Mouse (Mus musculus) ovary, postnatal 36 days (tissue): ENCODE measurements around the gene Abraxas1.

ENCODE experiments used
- DNase-seq: peaks from one replicate; pipeline ENCODE4 v3.0.0; 2022; ENCODE audit warnings: low spot score, mixed read lengths

Abraxas1 gene

DNA sequence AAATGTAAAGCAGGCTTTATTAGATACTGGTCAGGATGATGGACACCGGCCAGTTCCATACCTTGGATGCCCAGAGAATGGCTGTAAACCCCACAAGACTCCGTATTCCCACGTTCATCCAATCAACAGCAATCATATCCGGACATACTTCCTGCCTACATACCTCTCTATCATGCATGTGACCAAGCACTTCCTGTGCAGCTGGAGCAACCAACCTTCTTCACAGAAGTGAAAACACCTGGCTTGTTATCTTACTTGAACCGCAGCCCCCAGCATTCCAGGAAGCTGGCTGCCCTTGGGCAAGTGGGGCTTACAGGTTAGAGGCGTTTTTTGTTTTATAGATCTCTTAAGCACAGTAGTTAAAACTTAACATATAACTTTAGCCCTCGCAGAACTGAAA is 2.1 kb upstream of the Abraxas1 start:
- no peak for DNase-seq

DNA sequence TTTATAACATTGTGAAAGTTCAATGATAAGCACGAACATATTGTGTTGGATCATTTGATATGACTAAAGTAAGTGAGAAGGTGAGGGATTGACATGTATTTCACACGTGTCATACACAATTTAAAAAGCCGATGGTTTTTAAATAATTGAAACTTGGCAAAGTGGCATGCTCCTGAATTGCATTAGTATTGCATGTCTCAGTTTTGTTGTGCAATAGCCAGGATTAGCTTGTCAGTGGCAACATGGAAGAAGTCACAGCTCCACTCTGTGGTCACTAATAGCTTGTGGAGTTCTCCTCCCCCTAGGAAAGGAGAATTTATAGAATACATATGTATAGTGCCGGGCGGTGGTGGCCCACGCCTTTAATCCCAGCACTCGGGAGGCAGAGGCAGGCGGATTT is 610 bp upstream of the Abraxas1 start:
- no peak for DNase-seq

DNA sequence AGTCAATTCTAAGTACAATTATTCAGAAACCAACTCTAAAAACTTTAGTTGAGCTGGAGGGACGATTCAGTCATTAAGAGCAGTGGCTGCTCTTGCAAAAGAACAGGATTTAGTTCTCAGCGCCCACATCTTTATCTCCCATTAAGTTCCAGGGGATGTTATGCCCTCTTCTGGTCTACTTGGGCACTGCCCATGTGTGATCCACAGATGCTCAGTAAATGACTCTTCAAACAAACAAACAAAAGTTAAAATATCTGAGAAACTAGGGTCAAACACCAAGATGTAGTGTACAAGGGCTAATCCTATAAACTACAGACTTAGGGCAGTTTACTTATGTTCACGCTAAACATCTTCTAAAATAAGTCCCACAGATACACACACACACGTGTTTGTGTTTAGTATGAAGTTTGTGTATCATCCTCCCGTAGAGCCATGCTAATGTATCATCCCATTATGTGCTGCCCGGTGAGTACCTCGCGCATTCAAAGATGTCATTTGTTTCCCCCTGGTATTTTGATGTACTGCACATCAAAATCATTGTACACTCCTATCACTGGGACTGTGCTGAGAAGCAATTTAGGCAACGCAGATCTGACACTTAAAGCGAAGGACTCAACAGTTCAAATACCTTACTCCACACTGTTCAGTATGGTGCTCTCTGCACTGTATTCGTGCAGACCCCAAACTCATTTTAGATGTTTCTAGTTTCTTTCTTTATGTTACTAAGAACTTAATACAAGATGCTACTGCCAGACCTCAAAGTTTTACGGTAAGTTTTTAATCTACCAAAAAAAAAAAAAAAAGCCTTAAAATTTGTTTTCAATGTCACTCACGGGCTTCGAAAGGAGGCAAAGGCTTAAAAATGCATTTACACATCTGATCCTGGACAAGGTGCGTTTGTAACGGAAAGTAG is 941 bp downstream of the Abraxas1 start:
- no peak for DNase-seq

DNA sequence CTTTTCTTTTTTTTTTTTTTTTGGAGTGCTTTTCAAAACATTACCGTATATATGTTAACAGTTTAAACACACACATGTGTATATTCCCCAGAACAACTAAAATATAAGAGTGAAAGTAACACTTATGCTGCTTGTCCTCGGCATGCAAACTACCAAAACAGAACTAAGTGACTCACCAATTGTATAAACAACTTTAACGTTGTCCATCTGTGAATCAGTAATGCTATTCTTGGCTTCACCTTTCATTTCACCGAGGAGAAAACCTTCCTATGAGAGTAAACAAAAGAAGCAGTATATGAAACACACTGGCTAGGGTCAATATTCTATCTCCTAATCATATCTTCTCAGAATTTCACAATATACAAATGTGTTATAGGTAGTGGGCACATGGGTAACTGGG is 2.4 kb downstream of the Abraxas1 start:
- DNase-seq, result no peak

DNA sequence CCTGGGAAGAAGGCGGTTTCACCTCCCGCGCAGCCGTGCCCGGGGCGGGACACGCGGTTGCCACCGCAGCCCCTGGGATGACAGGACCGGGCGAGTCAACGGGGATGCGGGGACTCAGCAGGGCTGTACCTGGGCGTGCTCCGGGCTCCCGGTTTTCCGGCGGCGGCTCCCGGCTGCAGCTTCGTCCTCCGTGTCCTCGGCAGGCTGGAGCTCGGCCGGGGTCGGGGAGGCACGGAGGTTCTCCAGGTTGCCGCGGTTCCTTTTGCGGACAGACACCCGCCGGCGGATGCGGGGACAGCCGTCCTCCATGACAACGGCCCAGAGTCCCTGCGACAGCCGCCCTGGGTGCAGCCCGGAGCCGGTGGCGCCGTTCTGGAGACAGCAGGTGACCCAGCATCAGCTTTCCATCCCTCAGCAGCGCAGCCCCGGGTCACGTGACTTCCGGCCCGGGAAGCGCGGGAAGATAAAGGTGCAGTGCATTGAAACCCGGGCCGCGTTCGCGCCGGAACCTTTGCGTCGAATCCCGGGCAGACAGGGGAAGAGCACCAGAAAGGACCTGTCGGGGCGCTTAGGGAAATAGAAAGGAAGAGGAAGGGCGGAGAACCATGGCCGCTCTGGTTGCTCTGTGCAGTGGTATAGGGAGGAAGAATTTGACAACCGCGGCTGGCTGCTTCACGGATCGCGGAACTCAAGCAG is 22.5 kb downstream of the Abraxas1 start, which contains the start of the genes Helq and Mrps18c:
Gene Helq, minus strand, starts transcription at position 434 of the 696 bp plus-strand sequence.
Gene Mrps18c, plus strand, starts transcription at position 463 of the 696 bp plus-strand sequence.
- peak; percentile 91 for DNase-seq

DNA sequence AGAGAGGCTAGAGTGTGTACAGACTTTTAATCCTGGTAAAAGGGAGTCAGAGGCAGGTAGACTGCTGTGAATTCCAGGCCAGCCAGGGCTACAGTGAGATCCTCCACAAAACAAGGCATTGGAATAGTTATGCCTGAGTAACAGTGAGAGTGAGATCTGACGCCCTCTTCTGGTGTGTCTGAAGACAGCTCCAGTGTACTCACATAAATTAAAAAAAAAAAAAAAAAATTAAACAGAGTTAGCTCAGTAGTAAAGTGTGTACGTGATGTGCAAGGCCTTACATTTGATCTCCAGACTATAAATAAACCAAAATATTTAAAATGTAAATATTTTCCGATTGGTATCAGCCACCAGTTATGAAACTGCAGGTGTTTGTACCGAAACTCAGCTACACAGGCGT is 26.7 kb downstream of the Abraxas1 start:
- DNase-seq, result no peak

DNA sequence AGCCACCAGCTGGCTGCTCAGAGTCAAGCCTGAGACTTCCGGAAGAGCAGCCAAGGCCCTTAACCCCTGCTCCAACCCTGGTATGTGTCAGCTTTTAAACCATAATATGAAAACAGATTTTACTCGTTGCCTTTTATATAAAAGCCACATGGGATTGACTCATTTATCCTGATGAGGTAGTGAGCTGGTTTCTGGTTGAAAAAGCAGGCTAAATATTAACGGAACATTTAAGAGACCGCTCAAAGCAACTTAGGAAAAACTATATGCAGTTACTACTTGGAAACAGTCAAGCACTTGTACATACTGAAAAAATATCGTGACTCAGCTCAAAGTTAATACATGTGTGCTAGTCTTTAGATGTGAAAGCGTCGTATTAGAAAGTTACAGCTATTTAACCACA is 28.5 kb downstream of the Abraxas1 start:
- DNase-seq, result no peak

DNA sequence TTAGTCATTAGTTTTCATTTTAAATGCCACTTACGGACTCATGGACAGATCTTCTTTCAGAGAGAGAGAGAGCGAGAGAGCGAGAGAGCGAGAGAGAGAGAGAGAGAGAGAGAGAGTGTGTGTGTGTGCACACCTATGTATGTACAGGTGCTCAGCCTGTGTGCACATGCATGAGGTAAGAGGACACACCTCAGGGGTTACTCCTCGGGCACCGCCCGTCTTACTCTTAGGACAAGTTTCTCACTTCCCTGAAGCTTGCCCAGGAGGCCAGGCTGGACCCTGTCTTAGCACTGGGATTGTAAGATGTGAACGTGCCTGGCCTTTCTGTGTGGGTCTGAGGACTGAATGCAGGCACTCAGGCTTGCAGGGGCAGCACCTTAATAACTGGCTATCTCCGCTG is 33.2 kb downstream of the Abraxas1 start:
- no peak for DNase-seq

DNA sequence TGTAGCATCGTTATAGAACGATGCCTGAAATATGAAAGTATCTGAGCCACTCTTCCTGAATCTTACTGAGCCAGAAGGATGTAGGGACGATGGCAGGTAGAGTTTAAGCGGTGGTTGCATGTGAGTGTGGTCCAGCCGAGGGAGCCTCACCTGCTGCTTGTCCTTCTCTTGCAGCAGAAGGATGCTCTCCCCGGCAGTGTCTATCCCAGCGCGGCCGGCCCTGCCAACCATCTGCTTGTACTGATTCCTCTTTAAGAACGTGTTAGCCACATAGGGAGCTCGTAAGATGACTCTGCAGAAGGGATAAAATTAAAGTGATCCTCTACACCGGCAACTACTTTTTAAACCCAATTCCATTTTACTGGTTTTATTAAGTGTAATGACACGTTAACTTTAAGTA is 41.8 kb downstream of the Abraxas1 start:
- no peak for DNase-seq

DNA sequence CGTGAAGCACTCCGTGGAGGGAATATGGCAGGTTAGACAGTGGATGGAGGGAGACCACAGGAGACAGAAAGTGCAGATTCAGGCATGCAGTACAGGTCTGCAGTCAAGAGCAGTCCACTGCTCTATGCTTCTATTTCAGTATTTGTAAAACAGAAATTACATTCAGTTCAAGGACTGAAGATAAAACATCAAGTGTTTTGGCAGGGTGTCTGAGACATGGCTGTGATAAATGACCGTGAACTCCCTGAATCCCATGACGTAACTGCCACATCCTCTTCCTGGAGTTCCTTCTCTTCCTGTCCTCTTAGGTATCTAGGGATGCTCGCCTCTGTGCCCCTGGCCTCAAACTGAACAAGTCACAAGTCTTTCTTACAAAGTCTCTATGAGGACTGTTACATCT is 43.9 kb downstream of the Abraxas1 start:
- no peak for DNase-seq

DNA sequence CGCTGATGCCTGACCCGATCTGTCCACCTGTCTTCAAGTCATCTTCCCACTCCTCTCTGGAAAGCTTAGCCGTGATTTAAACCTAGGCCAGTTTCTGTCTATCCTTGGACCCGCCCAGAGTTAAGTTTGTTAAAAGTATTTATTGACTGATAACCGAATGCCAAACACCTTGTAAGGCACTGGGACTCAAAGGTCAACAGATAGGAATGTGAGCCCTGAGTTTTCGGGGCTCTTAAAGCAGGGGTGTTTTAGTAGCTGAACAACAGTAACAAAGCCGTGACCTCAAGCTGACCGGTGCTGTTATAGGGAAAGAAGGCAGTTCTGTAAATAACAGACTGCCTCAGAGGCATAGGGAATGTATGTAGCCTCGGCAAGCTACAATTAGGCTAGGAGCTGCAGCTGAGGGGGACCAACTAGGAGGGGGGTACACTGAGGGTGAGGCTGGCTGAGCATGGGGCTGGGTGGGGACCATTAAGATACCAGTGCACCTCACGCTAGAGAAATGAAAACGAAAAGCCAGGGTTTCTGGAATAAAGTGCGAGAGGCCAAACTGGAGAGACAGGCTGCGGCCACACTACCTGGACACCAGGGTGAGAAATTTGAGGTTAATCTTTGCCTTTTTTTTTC is 44.9 kb downstream of the Abraxas1 start:
- DNase-seq, result no peak

DNA sequence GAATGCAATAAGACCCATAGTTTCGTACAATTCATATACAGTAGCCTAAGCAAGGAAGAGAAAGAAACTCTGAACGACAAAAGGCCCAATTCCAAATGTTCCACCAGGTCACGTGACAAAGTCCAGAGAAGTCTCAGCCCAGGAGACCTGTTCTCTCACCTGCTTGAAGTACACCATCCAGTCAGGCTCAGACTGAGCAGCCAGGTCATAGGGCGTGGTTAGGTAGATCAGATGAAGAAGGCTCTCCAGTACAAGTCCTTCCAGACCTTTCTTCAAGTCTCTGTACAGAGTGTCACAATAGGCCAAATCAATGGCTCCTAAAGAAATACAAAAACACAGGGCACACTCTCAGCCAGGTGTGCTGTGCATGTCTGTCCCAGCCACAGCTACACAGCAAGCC is 49.2 kb downstream of the Abraxas1 start:
- DNase-seq, result no peak

DNA sequence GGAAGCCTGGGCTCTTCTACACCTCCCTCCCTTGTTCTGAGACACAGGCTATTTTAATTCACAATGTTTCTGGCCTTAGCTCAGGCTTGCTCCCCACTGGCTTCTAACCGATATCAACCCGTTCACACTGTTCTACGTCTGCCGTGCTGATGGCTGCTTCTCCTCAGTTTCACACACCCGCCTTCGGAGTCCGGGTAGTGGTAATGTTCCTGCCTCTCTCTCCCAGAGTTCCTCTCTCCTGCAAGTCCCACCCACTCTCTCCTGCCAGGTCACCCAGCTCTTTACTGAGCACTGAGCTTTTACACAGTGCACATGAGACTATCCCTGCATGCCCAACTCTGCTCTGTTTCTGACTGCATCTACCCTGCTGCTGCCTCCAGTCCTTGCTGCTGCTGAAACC is 54.7 kb downstream of the Abraxas1 start:
- DNase-seq, result no peak

DNA sequence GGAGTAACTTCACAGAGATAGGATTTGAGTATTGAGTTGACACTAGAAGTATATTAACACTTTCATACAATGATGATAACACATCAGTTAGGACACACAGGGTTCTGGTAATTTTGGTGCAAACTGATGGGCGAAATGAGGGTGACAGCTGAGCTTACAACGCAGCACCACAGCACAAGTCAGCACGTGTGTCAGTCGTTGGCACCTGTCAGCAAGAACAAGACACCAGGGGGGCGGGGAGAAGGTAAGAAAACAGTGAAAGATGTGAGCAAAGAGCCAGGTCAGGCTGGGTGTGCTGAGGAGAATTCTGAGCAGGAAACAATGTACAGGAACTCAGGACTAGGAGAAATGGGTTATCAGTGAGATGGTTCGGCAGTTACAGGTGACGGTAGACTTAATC is 59.0 kb downstream of the Abraxas1 start:
- DNase-seq, result no peak

DNA sequence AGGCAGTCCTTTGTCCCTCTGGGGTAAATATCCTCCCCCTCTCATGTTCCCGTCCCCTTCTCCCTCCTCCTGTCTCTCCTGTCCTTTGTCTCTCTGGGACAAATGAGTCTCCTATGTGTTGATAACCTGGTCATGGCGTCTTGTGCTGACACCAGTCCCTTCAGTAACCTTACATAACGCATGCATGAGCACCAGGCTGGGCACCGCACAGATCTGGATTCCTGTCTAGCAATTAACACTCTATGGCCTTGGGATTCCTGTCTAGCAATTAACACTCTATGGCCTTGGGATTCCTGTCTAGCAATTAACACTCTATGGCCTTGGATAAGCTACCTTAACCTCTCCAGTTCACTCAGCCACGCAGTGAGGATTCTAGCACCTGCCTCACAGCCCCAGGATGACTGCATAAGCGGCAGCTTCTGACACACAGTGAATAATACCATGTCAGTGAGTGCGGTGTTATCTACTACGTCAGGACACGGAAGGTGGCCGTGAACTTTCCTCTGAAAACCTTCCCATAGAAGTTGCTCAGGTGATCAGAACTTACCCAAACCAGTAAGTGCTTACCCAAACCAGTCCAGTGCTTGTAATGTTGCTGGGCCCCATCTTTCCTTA is 60.6 kb downstream of the Abraxas1 start:
- DNase-seq, result no peak

DNA sequence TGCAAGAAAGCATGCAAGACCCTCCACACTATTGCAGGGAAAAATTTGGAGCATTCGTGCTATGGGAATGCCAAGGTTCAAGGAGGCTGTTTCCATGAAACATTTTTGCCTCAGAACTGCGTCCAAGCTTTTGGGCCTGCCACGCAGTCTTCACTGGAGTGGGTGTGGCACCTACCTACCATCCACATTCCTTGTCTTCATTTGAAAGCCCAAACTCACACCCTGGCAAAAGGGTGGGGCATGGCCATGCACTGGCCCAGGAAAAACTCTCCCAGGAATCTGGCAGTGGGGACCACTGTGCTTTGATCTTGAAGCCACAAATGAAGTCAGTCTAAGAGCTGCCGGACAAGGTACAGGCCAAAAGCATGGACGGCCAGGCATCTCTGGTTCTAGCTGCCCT is 62.6 kb downstream of the Abraxas1 start:
- DNase-seq, result no peak
